Mouse (Mus musculus) ES-CJ7 (cell line): ENCODE measurements at regions not wholly inside any gene's neighbourhood (a gene's known extent, or its start where the extent isn't known, plus 50 kb on each side); places are given as distances from the start of the nearest gene placed in this dataset.
"Not testable (repeated sequence)": the region's sequence is repeated elsewhere in the genome, so short reads cannot be mapped to it uniquely, and the experiment has no call there.

Experiments
- DNase-seq: peaks from one replicate; pipeline ENCODE4 v3.0.0; 2011; ENCODE audit warnings: low read depth, low spot score

GRCm38 (mm10) chrX:135112109-135112508 is 65.3 kb downstream of the Gm15023 start:
- DNase-seq: not testable (repeated sequence)

- peak; percentile 48 for DNase-seq
These were observed 66.6 kb downstream of the Gm15023 start for GRCm38 (mm10) chrX:135110866-135111265.

GRCm38 (mm10) chrX:135101594-135101993 is 75.8 kb downstream of the Gm15023 start:
- DNase-seq: no peak

- no peak for DNase-seq
These were observed 79.3 kb downstream of the Gm15023 start for GRCm38 (mm10) chrX:135098101-135098500.

GRCm38 (mm10) chrX:135096206-135096605 is 81.2 kb downstream of the Gm15023 start:
- peak; percentile 54 for DNase-seq

GRCm38 (mm10) chrX:135091074-135091473 is 82.1 kb upstream of the Zmat1 start:
- peak; percentile 25 for DNase-seq

- DNase-seq: peak; percentile 75
These were observed 78.1 kb upstream of the Zmat1 start for GRCm38 (mm10) chrX:135087068-135087579.

- peak; percentile 4 for DNase-seq
These were observed 77.6 kb upstream of the Zmat1 start for GRCm38 (mm10) chrX:135086564-135086963.

- not testable (repeated sequence) for DNase-seq
These were observed 77.0 kb upstream of the Zmat1 start for GRCm38 (mm10) chrX:135085770-135086553.

- DNase-seq: no peak
These were observed 71.6 kb upstream of the Zmat1 start for GRCm38 (mm10) chrX:135080380-135081158.

GRCm38 (mm10) chrX:135079388-135079787 is 70.4 kb upstream of the Zmat1 start:
- DNase-seq: no peak

GRCm38 (mm10) chrX:135075903-135076302 is 66.9 kb upstream of the Zmat1 start:
- DNase-seq: no peak

- peak; percentile 4 for DNase-seq
These were observed 60.4 kb upstream of the Zmat1 start for GRCm38 (mm10) chrX:135069448-135069847.

- no peak for DNase-seq
These were observed 51.2 kb upstream of the Zmat1 start for GRCm38 (mm10) chrX:135060184-135060583.

GRCm38 (mm10) chrX:135058949-135059348 is 49.9 kb upstream of the Zmat1 start:
- no peak for DNase-seq
